Mouse (Mus musculus) macrophage (primary cell): ENCODE measurements around the gene Dgki. TPM values are rescaled to one million over a fixed set of nuclear protein-coding genes. Genes with fewer than 3 reads are reported as not detected.

Experiments
- H3K27ac ChIP-seq: fragments of 350-480 bp; formaldehyde crosslinking; 2 replicates; pipeline ENCODE4 v1.9.0; 2021
- H3K36me3 ChIP-seq: fragments of 350-480 bp; formaldehyde crosslinking; 2 replicates; pipeline ENCODE4 v1.9.0; 2021; ENCODE audit errors: inconsistent target
- H3K4me3 ChIP-seq: fragments of 350-480 bp; formaldehyde crosslinking; 2 replicates; pipeline ENCODE4 v1.9.0; 2021; ENCODE audit errors: inconsistent target
- H3K79me2 ChIP-seq: fragments of 350-480 bp; formaldehyde crosslinking; 2 replicates; pipeline ENCODE4 v1.9.0; 2021; ENCODE audit errors: inconsistent target
- WGBS: methylation state at CpG from one replicate; pipeline ENCODE4 v1.1.7; 2026; ENCODE audit warnings: inconsistent platforms; ENCODE audit not compliant: missing documents; 5-methylcytosine and 5-hydroxymethylcytosine counted together
- polyA plus RNA-seq: library from polyadenylated mRNA; stranded (reverse); fragments of 250-400 nt; gene quantifications from 3 replicates; pipeline ENCODE4 v1.2.4, GENCODE M21; 2018; ENCODE audit warnings: inconsistent platforms

The Dgki gene
- polyA plus RNA-seq, 1 experiment from 2014 or later: 0.07 TPM

DNA sequence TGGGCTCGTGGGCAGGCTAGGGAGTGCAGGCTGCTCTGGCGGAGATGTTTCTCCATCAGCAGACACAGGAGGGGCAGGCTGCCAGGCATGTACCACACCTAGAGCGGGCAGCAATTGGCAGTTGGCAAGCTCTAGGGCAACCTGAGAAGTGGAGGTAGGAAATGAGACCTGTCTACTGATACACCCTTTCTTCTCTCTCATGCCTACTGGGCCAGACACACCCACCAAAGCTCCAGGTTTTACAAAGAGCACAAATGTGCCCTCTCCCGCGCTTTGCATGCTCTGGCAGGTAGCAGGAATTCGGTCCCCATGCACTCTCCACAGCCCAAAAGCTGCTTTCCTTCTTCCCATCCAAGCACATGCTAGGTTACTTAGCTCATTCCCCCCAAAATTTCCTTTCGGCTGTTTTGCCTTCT is 490.7 kb downstream of the Dgki start:
- 67% methylated on average over 7 of the region's 7 CpGs for WGBS
- no peaks in the 10 kb centered on the region for H3K79me2 ChIP-seq
- no peak overlapping the region for H3K27ac ChIP-seq
- H3K4me3 ChIP-seq: no peak overlapping the region
- no peaks in the 10 kb centered on the region for H3K36me3 ChIP-seq

GRCm38 (mm10) chr6:36808306-36809058 is 491.5 kb downstream of the Dgki start:
- no peaks in the 10 kb centered on the region for H3K79me2 ChIP-seq
- H3K36me3 ChIP-seq: no peaks in the 10 kb centered on the region
- no peak overlapping the region for H3K27ac ChIP-seq
- no peak overlapping the region for H3K4me3 ChIP-seq
- WGBS: 97% methylated on average over 3 of the region's 7 CpGs

GRCm38 (mm10) chr6:36806906-36807305 is 493.1 kb downstream of the Dgki start:
- WGBS: 90% methylated on average over 6 of the region's 6 CpGs
- Histone ChIP-seq H3K36me3 (no peaks in the 10 kb centered on the region), H3K4me3 (no peak overlapping the region), H3K27ac (no peak overlapping the region), H3K79me2 (no peaks in the 10 kb centered on the region)

- WGBS: 88% methylated on average over 5 of the region's 5 CpGs
Observed at GRCm38 (mm10) chr6:36800309-36800946, 499.6 kb downstream of the Dgki start.

GRCm38 (mm10) chr6:36797066-36797655 is 502.8 kb downstream of the Dgki start:
- WGBS: 64% methylated on average over 3 of the region's 3 CpGs
- Histone ChIP-seq H3K27ac (no peak overlapping the region), H3K79me2 (no peaks in the 10 kb centered on the region), H3K4me3 (no peak overlapping the region), H3K36me3 (no peaks in the 10 kb centered on the region)

More at GRCm38 (mm10) chr6:36800309-36800946, 499.6 kb downstream of the Dgki start:
- Histone ChIP-seq H3K4me3 (no peak overlapping the region), H3K36me3 (no peaks in the 10 kb centered on the region), H3K79me2 (no peaks in the 10 kb centered on the region), H3K27ac (no peak overlapping the region)

Other genes starting within 250 kb of the Dgki start
- gene Creb3l2, start 142.0 kb upstream of the Dgki start, polyA plus RNA-seq: 3.0 to 5.1 TPM (median 4.9 TPM) in 3 replicates
- gene Akr1d1, start 230.0 kb upstream of the Dgki start, polyA plus RNA-seq: not detected in 3 replicates